Mouse (Mus musculus): Measurements from ENCODE around the gene Myo15. TPM values are rescaled to one million over a fixed set of nuclear protein-coding genes. Genes with fewer than 3 reads are reported as not detected.

The Myo15 gene
- polyA plus RNA-seq, 1 experiment: 0.31 TPM

GRCm38 (mm10) chr11:60486267-60486666, 17.1 kb downstream of the Myo15 start:
- TF ChIP-seq CTCF (IDR thresholded peaks at IDR 0.05; ENCODE audit: extremely low read depth, insufficient read depth, low read length) (no peak), POLR2A (IDR thresholded peaks at IDR 0.05; ENCODE audit: extremely low read depth, insufficient read depth, low read length) (no peak)
- no peaks in the 10 kb centered on the region for H3K4me1 ChIP-seq (ENCODE audit: control insufficient read depth, insufficient read depth, low read length)

GRCm38 (mm10) chr11:60492726-60493125, 23.6 kb downstream of the Myo15 start:
- TF ChIP-seq CTCF (IDR thresholded peaks at IDR 0.05; ENCODE audit: extremely low read depth, insufficient read depth, low read length): no peak
- TF ChIP-seq POLR2A (IDR thresholded peaks at IDR 0.05; ENCODE audit: extremely low read depth, insufficient read depth, low read length): no peak
- no peak overlapping the region for H3K27ac ChIP-seq (ENCODE audit: insufficient read depth, low read length)
- no peaks in the 10 kb centered on the region for H3K4me1 ChIP-seq (ENCODE audit: control insufficient read depth, insufficient read depth, low read length)
- H3K4me3 ChIP-seq (ENCODE audit: insufficient read depth, low read length): no peak overlapping the region

More at GRCm38 (mm10) chr11:60486267-60486666, 17.1 kb downstream of the Myo15 start:
- Histone ChIP-seq H3K4me3 (ENCODE audit: insufficient read depth, low read length) (no peak overlapping the region), H3K27ac (ENCODE audit: insufficient read depth, low read length) (no peak overlapping the region)

DNA sequence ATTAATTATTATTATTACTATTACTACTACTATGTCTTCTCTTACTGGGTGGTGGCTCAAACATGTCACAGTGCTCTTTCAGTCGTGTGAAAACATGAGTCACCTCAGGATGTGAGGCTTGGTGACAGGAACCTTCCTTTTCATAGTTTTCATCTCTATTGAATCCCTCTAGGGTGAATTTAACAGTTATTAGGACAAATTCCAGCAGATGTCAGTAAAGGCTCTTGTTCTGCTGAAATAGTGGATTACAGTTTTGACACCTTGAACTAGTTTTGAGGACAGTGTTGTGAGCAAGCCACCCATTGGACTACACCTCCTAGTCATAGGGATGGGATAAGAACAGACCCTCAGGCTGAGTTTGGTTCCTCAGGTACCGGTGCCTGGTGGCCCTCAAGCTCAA, 26.6 kb downstream of the Myo15 start:
- TF ChIP-seq CTCF (IDR thresholded peaks at IDR 0.05; ENCODE audit: extremely low read depth, insufficient read depth, low read length) (no peak), POLR2A (IDR thresholded peaks at IDR 0.05; ENCODE audit: extremely low read depth, insufficient read depth, low read length) (no peak)
- no peak overlapping the region for H3K4me3 ChIP-seq (ENCODE audit: insufficient read depth, low read length)
- H3K4me1 ChIP-seq (ENCODE audit: control insufficient read depth, insufficient read depth, low read length): no peaks in the 10 kb centered on the region
- H3K27ac ChIP-seq (ENCODE audit: insufficient read depth, low read length): no peak overlapping the region

DNA sequence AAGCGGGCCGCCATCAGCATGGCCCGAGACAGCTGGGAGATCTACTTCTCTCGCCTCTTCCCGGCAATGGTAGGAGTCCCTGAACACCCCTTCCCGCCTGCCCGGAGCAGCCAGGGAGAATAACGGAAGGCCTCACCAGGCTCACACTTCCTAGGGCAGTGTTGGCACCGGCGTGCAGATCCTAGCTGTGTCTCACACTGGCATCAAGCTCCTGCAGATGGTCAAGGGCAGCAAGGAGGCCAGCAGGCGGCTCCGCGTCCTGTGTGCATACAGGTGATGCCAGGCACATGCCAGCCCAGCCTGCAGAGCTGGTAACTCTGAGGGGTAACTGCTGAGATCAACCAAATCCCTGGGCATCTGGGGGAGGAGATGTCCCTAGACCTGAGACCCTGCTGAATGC, 38.1 kb downstream of the Myo15 start:
- no peak overlapping the region for H3K27ac ChIP-seq (ENCODE audit: insufficient read depth, low read length)
- no peak for TF ChIP-seq POLR2A (IDR thresholded peaks at IDR 0.05; ENCODE audit: extremely low read depth, insufficient read depth, low read length)
- no peak for TF ChIP-seq CTCF (IDR thresholded peaks at IDR 0.05; ENCODE audit: extremely low read depth, insufficient read depth, low read length)
- no peaks in the 10 kb centered on the region for H3K4me1 ChIP-seq (ENCODE audit: control insufficient read depth, insufficient read depth, low read length)
- no peak overlapping the region for H3K4me3 ChIP-seq (ENCODE audit: insufficient read depth, low read length)

- Histone ChIP-seq H3K4me3 (ENCODE audit: insufficient read depth, low read length) (0 out of 2 replicates have a peak overlapping the region, but pooled peaks have one; percentile 6), H3K4me1 (ENCODE audit: control insufficient read depth, insufficient read depth, low read length) (no peaks in the 10 kb centered on the region), H3K27ac (ENCODE audit: insufficient read depth, low read length) (no peak overlapping the region)
- TF ChIP-seq POLR2A (IDR thresholded peaks at IDR 0.05; ENCODE audit: extremely low read depth, insufficient read depth, low read length) (no peak), CTCF (IDR thresholded peaks at IDR 0.05; ENCODE audit: extremely low read depth, insufficient read depth, low read length) (no peak)
Measured at GRCm38 (mm10) chr11:60508950-60509349, 39.8 kb downstream of the Myo15 start.

DNA sequence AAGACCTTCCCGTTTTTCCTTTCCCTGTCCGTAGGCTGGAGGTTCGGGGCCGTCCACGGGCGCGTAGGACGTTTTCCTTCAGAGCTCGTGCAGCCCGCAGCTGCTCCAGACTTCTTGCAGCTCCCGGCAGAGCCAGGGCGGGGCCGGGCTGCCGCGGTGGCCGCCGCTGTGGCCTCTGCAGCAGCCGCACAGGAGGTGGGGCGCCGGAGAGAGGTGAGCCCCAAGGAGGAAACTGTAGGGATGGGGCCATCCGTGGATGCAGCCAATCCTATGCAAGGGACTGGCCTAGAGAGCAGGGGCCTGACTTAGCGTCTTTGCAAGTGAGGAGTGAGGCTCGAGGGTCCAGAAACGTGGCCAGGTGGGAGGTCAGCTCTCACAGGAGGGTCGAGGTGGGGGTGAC, 40.4 kb downstream of the Myo15 start:
- Histone ChIP-seq H3K4me3 (ENCODE audit: insufficient read depth, low read length) (0 out of 2 replicates have a peak overlapping the region, but pooled peaks have one; percentile 6), H3K4me1 (ENCODE audit: control insufficient read depth, insufficient read depth, low read length) (no peaks in the 10 kb centered on the region), H3K27ac (ENCODE audit: insufficient read depth, low read length) (no peak overlapping the region)
- TF ChIP-seq POLR2A (IDR thresholded peaks at IDR 0.05; ENCODE audit: extremely low read depth, insufficient read depth, low read length): no peak
- TF ChIP-seq CTCF (IDR thresholded peaks at IDR 0.05; ENCODE audit: extremely low read depth, insufficient read depth, low read length): no peak

DNA sequence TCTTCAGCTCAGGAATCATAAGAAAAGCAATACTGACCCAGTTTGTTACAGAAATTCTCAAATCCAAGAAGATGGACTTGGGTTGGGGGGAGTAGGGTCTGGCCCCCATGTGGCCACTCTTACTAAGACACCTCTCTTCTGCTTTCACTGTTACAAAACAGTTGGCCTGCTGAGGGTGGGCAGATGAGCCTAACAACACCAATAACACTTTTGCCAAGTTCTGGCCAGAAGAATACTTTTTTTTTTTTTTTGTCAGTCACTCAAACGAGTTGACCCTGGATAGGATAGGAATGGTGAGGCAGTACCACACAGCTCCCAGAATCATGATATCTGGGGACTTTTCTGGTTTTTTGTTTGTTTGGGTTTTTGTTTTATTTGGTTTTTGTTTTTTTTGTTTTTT, 42.8 kb downstream of the Myo15 start:
- Histone ChIP-seq H3K4me1 (ENCODE audit: control insufficient read depth, insufficient read depth, low read length) (no peaks in the 10 kb centered on the region), H3K4me3 (ENCODE audit: insufficient read depth, low read length) (no peak overlapping the region)

GRCm38 (mm10) chr11:60512520-60512919, 43.4 kb downstream of the Myo15 start:
- Histone ChIP-seq H3K4me1 (ENCODE audit: control insufficient read depth, insufficient read depth, low read length) (no peaks in the 10 kb centered on the region), H3K27ac (ENCODE audit: insufficient read depth, low read length) (no peak overlapping the region), H3K4me3 (ENCODE audit: insufficient read depth, low read length) (no peak overlapping the region)
- TF ChIP-seq POLR2A (IDR thresholded peaks at IDR 0.05; ENCODE audit: extremely low read depth, insufficient read depth, low read length) (no peak), CTCF (IDR thresholded peaks at IDR 0.05; ENCODE audit: extremely low read depth, insufficient read depth, low read length) (no peak)

More for the DNA sequence above, 42.8 kb downstream of the Myo15 start:
- TF ChIP-seq POLR2A (IDR thresholded peaks at IDR 0.05; ENCODE audit: extremely low read depth, insufficient read depth, low read length) (no peak), CTCF (IDR thresholded peaks at IDR 0.05; ENCODE audit: extremely low read depth, insufficient read depth, low read length) (no peak)
- H3K27ac ChIP-seq (ENCODE audit: insufficient read depth, low read length): no peak overlapping the region

DNA sequence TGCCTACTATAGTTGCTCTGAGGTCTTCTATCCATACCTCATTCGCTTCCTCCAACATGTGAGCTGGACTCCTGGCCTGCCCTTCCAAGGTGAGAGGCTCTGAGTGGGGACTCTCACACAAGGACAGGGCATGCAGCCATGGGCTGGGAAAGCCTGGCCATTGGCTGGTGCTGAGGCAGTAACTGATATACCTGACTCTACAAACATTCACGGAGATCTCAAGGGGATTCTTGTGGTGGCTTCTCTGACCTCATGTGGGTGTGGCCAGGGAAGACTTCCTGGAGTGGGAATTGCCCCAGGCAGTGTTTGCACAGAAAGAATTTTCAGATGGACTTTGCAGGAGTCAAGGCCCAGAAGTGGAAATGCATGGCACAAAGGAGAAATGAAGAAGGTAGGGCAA, 45.8 kb downstream of the Myo15 start:
- no peak overlapping the region for H3K27ac ChIP-seq (ENCODE audit: insufficient read depth, low read length)
- TF ChIP-seq POLR2A (IDR thresholded peaks at IDR 0.05; ENCODE audit: extremely low read depth, insufficient read depth, low read length) (no peak), CTCF (IDR thresholded peaks at IDR 0.05; ENCODE audit: extremely low read depth, insufficient read depth, low read length) (no peak)
- H3K4me1 ChIP-seq (ENCODE audit: control insufficient read depth, insufficient read depth, low read length): no peaks in the 10 kb centered on the region
- H3K4me3 ChIP-seq (ENCODE audit: insufficient read depth, low read length): no peak overlapping the region

GRCm38 (mm10) chr11:60518305-60518704, 49.2 kb downstream of the Myo15 start:
- no peaks in the 10 kb centered on the region for H3K4me1 ChIP-seq (ENCODE audit: control insufficient read depth, insufficient read depth, low read length)

More at GRCm38 (mm10) chr11:60518305-60518704, 49.2 kb downstream of the Myo15 start:
- H3K27ac ChIP-seq (ENCODE audit: insufficient read depth, low read length): no peak overlapping the region
- TF ChIP-seq POLR2A (IDR thresholded peaks at IDR 0.05; ENCODE audit: extremely low read depth, insufficient read depth, low read length) (no peak), CTCF (IDR thresholded peaks at IDR 0.05; ENCODE audit: extremely low read depth, insufficient read depth, low read length) (no peak)
- no peak overlapping the region for H3K4me3 ChIP-seq (ENCODE audit: insufficient read depth, low read length)
